Mouse (Mus musculus): ENCODE measurements at regions not wholly inside any gene's neighbourhood (a gene's known extent, or its start where the extent isn't known, plus 50 kb on each side); places are given as distances from the start of the nearest gene placed in this dataset.
A peak's percentile ranks its signal among the peaks of the same experiment; 100 is the strongest.

DNA sequence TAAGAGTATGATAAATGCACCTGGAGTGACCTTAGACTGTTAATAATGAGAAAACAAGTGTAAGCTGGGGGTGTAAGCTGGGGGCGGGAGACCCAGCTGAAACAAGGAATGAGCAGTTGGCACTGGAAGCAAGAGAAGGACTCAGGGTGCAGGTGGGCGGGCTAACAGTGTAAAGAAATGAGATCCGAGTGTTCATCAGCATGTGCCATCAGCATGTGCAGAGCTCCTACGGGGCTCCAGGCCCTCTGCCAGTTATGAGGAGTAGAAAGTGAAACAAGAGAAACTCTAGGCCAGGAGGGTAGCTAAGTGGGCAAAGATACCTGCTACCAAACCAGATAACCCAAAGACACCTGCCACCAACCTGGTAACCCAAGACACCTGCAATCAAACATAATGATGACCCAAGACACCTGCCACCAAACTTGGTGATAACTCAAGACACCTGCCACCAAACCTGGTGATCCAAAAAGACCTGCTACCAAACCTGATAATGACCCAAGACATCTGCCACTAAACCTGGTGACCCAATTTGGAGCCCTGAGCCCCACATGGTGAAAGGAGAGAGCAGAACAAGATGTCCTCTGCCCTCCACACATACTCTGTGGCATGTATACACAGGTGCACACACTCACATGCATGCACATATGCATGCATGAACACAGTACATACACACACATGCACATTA is 120.1 kb upstream of the Ctnnb1 start:
- no peak for DNase-seq (ENCODE audit: extremely low read depth, low read depth, low spot score)

- DNase-seq (ENCODE audit: extremely low read depth, low read depth, low spot score): no peak
These were observed 117.5 kb upstream of the Ctnnb1 start for GRCm38 (mm10) chr9:120811522-120811921.

GRCm38 (mm10) chr9:120812667-120813210 is 116.3 kb upstream of the Ctnnb1 start:
- no peak for DNase-seq (ENCODE audit: extremely low read depth, low read depth, low spot score)

GRCm38 (mm10) chr9:120814286-120814685 is 114.7 kb upstream of the Ctnnb1 start:
- DNase-seq (ENCODE audit: extremely low read depth, low read depth, low spot score): no peak

DNA sequence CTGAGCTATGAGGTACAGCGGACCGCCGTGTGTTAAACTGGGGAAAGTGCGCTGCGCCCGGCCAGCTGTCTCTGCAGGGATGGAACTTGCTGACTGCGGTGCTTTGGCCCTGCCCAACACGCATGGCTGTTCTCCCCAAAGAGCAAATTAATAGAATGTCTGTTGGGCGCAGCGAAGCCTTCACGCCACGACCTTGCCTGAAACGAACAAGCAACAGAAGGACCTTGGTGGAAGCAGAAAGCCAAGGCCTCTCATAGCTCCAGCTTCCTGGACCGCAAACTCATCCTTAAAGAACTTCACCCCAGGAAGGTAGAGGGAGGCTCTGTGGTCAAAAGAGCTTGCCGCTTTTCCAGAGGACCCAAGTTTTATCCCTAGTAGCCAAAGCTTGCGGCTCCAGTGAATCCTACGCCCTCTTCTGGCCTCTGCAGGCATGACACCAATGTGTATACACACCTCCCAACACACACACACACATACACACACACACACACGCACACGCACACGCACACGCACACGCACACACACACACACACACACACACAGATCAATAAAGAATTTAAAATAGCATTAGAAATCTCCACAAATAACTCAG is 110.2 kb upstream of the Ctnnb1 start:
- no peak for DNase-seq (ENCODE audit: extremely low read depth, low read depth, low spot score)

DNA sequence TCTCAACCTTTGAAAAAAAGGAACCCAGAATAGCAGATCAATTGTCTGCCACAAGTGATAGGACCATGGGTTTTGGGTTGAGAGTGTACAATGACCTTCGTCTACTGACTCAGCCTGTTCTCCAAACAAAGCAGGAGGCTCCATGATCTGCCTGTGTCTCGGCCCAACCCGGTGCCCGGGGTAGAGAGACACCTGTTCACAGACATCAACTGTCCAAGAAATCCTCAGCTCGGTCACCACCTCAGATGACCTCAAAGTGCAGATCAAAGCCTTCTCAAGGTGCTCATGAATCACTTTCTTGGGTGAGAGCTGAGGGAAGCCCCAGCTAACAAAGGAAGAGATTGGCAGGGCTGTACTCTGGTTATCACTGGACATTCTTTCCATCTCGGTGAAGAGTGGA is 108.1 kb upstream of the Ctnnb1 start:
- no peak for DNase-seq (ENCODE audit: extremely low read depth, low read depth, low spot score)

DNA sequence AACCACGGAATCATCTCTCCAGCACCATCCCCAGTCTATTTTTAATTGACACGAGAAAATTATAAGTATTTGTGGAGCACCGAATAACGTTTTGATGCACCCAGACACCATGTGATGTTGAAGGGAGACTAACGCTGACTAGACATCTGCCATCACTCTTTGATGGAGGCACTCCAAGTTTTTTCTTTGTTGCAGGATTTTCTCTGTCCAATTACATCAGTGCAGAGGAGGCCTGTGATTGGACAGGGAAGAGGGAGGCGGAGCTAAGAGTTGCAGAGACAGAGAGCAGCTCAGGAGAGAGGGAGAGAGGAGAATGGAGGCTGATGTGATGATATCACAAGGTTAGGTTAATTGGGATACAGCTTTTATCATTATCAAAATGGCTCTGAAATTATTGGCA is 105.6 kb upstream of the Ctnnb1 start:
- DNase-seq (ENCODE audit: extremely low read depth, low read depth, low spot score): no peak

- DNase-seq (ENCODE audit: extremely low read depth, low read depth, low spot score): no peak
These were observed 102.8 kb upstream of the Ctnnb1 start for GRCm38 (mm10) chr9:120826266-120826665.

DNA sequence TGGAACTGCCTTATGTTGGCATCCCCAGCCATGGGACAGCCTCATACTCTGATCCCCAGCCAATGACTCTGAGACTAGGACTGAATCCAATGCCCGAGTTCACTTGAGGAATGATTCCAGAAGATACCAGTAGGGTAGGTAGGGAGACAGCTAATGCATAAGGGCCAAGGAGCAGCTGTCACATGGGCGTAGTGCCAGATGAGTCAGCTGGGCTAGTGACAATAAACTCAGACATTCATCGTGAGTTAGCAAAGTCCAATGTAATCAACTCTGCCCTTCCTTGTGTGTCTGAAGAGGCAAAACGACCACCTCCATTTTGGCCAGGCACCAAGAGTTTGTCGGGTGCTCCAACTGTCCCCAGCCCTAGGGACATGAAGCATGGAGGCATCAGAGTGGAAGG is 98.5 kb upstream of the Ctnnb1 start:
- peak; percentile 14 for DNase-seq (ENCODE audit: extremely low read depth, low read depth, low spot score)

DNA sequence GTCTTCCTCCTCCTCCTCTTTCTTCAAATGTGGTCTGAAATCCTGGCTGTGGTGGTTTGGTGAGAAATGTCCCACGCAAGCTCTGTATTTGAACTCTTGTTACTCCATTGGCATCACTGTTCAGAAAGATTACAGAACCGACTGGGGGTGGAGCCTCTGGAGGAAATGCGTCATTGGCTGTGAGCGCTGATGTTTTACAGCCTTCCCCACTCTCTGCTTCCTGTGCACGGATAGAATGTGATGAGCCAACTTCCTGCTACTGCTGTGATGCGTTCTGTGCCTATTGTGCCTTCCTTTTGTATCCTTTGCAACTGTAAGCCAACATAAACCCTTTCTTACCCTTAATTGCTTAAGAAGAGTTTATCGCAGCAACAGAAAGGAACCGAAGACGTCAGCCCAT is 94.8 kb upstream of the Ctnnb1 start:
- DNase-seq (ENCODE audit: extremely low read depth, low read depth, low spot score): no peak

DNA sequence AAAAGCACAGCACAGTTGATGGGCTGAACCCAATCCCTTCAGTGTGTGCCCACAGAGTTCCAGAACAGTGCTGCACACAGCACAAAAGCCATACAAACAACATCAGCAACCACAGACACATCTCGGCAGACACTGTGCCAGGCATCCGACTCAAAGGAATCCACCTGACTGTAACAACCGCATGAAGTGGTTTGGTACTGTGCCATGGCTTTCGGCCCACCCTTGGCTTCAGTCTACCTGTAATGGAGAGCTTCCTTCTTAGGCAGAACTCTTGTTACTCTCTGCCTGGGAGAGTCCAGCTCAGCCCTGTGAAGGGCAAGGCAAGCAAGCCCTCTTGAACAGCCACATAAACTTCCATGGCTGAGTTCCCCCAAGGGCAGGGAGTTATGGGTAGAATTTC is 93.4 kb upstream of the Ctnnb1 start:
- DNase-seq (ENCODE audit: extremely low read depth, low read depth, low spot score): no peak

DNA sequence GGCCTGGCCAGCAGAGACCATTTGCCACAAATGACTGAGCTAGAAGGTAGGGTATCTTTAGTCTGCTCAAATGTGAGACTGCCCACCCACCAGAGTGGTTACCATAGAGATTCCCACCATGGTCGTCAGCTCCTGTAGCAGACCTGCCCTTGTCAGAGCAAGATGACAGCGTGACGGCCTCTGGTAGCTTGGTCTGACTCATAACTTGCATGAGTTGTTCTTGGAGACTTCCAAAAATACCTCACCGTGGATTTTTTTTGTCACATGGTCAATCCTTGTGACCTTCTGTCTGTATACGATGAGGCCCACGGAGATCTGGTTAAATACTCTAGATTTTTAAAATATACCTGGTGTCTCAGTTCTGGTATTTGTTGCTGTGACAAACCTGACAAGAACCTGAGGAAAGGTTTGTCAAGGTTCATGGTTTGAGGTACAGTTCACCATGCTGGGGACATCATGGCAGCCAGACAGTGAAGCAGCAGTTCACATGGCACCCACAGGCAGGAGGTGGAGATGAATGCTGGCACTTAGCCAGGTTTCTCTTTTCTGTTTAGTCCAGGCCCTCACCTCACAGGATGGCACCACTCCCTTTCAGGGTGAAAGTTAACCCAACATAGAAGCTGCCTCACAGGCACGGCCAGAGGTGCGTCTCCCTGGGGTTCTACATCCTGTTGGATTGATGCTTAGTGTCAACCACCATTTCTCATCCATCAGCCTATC is 91.4 kb upstream of the Ctnnb1 start:
- DNase-seq (ENCODE audit: extremely low read depth, low read depth, low spot score): no peak

- DNase-seq (ENCODE audit: extremely low read depth, low read depth, low spot score): no peak
These were observed 85.3 kb upstream of the Ctnnb1 start for GRCm38 (mm10) chr9:120843753-120844152.

GRCm38 (mm10) chr9:120845538-120845937 is 83.5 kb upstream of the Ctnnb1 start:
- no peak for DNase-seq (ENCODE audit: extremely low read depth, low read depth, low spot score)

DNA sequence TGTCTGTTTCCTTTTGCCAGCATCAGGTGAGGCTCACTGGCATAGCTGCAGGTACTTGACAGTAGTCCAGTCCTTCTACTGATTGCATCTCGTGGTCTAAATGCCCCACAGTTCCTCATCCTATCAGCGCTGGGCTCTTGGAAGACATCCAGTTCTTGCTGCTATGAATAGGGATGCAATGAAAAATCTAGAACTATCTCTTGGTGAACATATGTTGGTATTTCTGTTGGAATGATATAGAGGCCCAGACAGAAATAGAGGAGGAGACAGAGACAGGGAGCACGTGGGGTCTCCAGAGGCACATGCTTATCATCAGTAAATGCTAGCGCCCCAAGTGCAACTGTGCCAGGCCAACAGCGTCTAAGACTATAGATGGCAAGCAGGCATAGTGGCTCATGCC is 81.4 kb upstream of the Ctnnb1 start:
- DNase-seq (ENCODE audit: extremely low read depth, low read depth, low spot score): no peak

DNA sequence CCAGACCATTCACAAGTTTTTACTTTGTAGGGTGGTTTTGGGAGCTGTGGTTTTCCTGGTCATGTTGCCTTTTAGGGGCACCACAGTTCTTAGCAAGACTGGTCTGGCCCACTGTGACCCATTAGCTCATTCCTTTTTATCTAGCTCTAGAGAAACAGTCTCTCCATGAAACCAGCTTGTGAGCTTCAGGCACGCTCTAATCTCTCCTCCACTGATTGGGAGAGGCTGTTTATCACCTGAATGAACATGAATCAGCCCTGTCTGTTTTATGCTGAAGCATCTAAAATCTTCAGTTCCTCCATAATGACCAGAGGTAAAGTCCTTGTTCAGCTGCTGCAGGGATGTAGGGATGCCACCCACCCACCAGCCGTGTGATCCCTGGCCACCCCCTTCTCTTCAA is 80.1 kb upstream of the Ctnnb1 start:
- no peak for DNase-seq (ENCODE audit: extremely low read depth, low read depth, low spot score)

DNA sequence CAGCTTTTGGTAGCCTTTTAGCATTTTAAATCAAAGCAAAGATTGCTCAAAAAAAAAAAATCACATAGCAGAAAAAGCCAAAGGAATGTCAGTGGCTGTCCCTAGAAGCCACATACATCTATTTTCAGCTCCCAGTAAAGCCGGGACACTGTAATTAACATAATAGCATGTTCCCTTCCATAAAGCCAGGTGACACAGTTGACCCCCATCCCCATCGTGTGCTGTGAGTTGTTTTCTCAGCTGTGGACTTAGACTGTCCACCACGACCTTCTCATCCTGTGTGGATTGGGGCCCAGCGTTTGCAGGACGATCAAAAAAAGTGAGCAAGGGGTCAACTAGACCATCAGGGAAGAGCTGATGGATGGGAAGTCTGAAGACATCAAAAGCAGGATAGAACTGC is 78.9 kb upstream of the Ctnnb1 start:
- DNase-seq (ENCODE audit: extremely low read depth, low read depth, low spot score): no peak

GRCm38 (mm10) chr9:120851914-120852313 is 77.1 kb upstream of the Ctnnb1 start:
- no peak for DNase-seq (ENCODE audit: extremely low read depth, low read depth, low spot score)

- DNase-seq (ENCODE audit: extremely low read depth, low read depth, low spot score): no peak
These were observed 76.4 kb upstream of the Ctnnb1 start for GRCm38 (mm10) chr9:120852572-120852971.

- no peak for DNase-seq (ENCODE audit: extremely low read depth, low read depth, low spot score)
These were observed 75.9 kb upstream of the Ctnnb1 start for GRCm38 (mm10) chr9:120853032-120853597.

DNA sequence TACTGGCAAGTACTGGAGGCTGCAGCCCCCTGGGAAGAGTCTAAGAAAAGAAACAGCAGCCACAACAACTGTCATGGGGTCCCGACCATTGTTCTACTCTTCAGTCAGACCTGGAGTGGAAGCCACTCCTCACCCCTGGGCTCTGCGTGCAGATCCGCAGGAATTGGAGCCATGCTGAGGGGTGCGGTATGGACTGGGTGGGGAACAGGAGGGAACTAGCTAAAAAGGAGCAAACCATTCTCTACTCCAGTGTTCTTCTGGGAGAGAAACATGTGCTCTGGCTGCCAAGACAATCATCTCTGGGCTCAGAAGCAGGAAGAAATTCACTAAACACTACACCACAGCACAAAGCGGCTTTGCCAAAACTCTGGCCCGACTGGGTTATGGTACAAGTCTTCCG is 74.7 kb upstream of the Ctnnb1 start:
- DNase-seq (ENCODE audit: extremely low read depth, low read depth, low spot score): no peak
